In genomic region chr4:76325646-76326045, GRCm38 (mm10) we compare ENCODE assay signal across 18 mouse cellular contexts.
A peak's percentile ranks its signal among the peaks of the same experiment; 100 is the strongest.
DNase-seq lines count a peak whose midpoint lies in the region; ATAC-seq and TF ChIP-seq lines count a peak whose summit lies in the region.
"Had no signal": no experiment of that assay in that cellular context is flagged by ENCODE, and none has a peak within 500 bp of the region (broad histone marks: within the 10 kb centered on the region; RNA-seq: fewer than 3 reads in every experiment).

No protein-coding gene starts in this region.

- H3K4me3 ChIP-seq in embryonic facial prominence, embryonic 13.5 days, result no peak overlapping the region
- no peak overlapping the region for H3K4me3 ChIP-seq in embryonic facial prominence, embryonic 10.5 days
- H3K4me3 ChIP-seq in hindbrain, postnatal 0 days (ENCODE audit: low read length), result no peak overlapping the region
- no peak overlapping the region for H3K4me3 ChIP-seq in hindbrain, embryonic 12.5 days
- no peak overlapping the region for H3K4me3 ChIP-seq in midbrain, embryonic 13.5 days (replicated peaks)
- H3K4me3 ChIP-seq in midbrain, embryonic 14.5 days (replicated peaks; ENCODE audit: low read depth, low read length), result no peak overlapping the region
- no peak overlapping the region for H3K4me3 ChIP-seq in stomach, embryonic 14.5 days (ENCODE audit: low read depth, low read length)
- H3K4me3 ChIP-seq in stomach, postnatal 0 days (ENCODE audit: low read depth, low read length), result no peak overlapping the region
- H3K4me3 ChIP-seq: embryonic facial prominence, embryonic 15.5 days; gastrocnemius, adult 2 months had no signal

- no peak for TF ChIP-seq EP300 in stomach, postnatal 0 days (optimal IDR thresholded peaks at IDR 0.05)

- H3K9me3 ChIP-seq in embryonic facial prominence, embryonic 13.5 days, result no peaks in the 10 kb centered on the region
- no peaks in the 10 kb centered on the region for H3K9me3 ChIP-seq in embryonic facial prominence, embryonic 10.5 days
- no peaks in the 10 kb centered on the region for H3K9me3 ChIP-seq in hindbrain, postnatal 0 days (ENCODE audit: low read length)
- H3K9me3 ChIP-seq in hindbrain, embryonic 12.5 days (replicated peaks), result no peaks in the 10 kb centered on the region
- H3K9me3 ChIP-seq in midbrain, embryonic 13.5 days, result no peaks in the 10 kb centered on the region
- no peaks in the 10 kb centered on the region for H3K9me3 ChIP-seq in midbrain, embryonic 14.5 days (ENCODE audit: control insufficient read depth, low read length)
- no peaks in the 10 kb centered on the region for H3K9me3 ChIP-seq in stomach, embryonic 14.5 days (ENCODE audit: control insufficient read depth, low read depth, low read length)
- no peaks in the 10 kb centered on the region for H3K9me3 ChIP-seq in stomach, postnatal 0 days (ENCODE audit: control insufficient read depth, low read length)
- H3K9me3 ChIP-seq: embryonic facial prominence, embryonic 15.5 days had no signal

- no peak overlapping the region for H3K4me2 ChIP-seq in embryonic facial prominence, embryonic 13.5 days
- no peak overlapping the region for H3K4me2 ChIP-seq in hindbrain, postnatal 0 days (ENCODE audit: low read depth, low read length)
- H3K4me2 ChIP-seq in hindbrain, embryonic 12.5 days (replicated peaks), result no peak overlapping the region
- no peak overlapping the region for H3K4me2 ChIP-seq in midbrain, embryonic 13.5 days (replicated peaks)
- no peak overlapping the region for H3K4me2 ChIP-seq in midbrain, embryonic 14.5 days (ENCODE audit: low read length)
- H3K4me2 ChIP-seq in stomach, embryonic 14.5 days (replicated peaks; ENCODE audit: low read depth, low read length), result no peak overlapping the region
- H3K4me2 ChIP-seq in stomach, postnatal 0 days (replicated peaks; ENCODE audit: low read depth), result no peak overlapping the region
- H3K4me2 ChIP-seq: embryonic facial prominence, embryonic 15.5 days; heart, embryonic 11.5 days had no signal

- ATAC-seq in embryonic facial prominence, embryonic 13.5 days (ENCODE audit: insufficient number of reproducible peaks, insufficient read depth, low FRiP score, low TSS enrichment, low read depth), result 0 out of 2 replicates have a peak, but pooled peaks have one; percentile 37
- ATAC-seq in hindbrain, postnatal 0 days, result 0 out of 2 replicates have a peak, but pooled peaks have one; percentile 27
- ATAC-seq in hindbrain, embryonic 12.5 days (ENCODE audit: low FRiP score), result no peak
- 0 out of 2 replicates have a peak, but pooled peaks have one; percentile 24 for ATAC-seq in midbrain, embryonic 13.5 days
- ATAC-seq in midbrain, embryonic 14.5 days (ENCODE audit: low FRiP score, low TSS enrichment), result no peak
- ATAC-seq in stomach, embryonic 14.5 days (ENCODE audit: insufficient number of reproducible peaks, insufficient read depth, low FRiP score, low read depth), result 0 out of 2 replicates have a peak, but pooled peaks have one; percentile 28
- no peak for ATAC-seq in stomach, postnatal 0 days (ENCODE audit: low FRiP score, low TSS enrichment)
- ATAC-seq: activated CD4-positive, CD25-positive, alpha-beta regulatory T cell, adult 4 months had no signal

- no peak for TF ChIP-seq CTCF in hindbrain, postnatal 0 days (IDR thresholded peaks at IDR 0.05; ENCODE audit: low read depth)
- no peak for TF ChIP-seq CTCF in stomach, postnatal 0 days (IDR thresholded peaks at IDR 0.05; ENCODE audit: low read depth)

- 76% methylated on average over 3 of the region's 3 CpGs for WGBS in embryonic facial prominence, embryonic 13.5 days
- 88% methylated on average over 3 of the region's 3 CpGs for WGBS in embryonic facial prominence, embryonic 10.5 days
- 87% methylated on average over 3 of the region's 3 CpGs for WGBS in hindbrain, postnatal 0 days
- 92% methylated on average over 3 of the region's 3 CpGs for WGBS in hindbrain, embryonic 12.5 days
- 90% methylated on average over 3 of the region's 3 CpGs for WGBS in midbrain, embryonic 13.5 days
- 75% methylated on average over 3 of the region's 3 CpGs for WGBS in midbrain, embryonic 14.5 days
- 86% methylated on average over 3 of the region's 3 CpGs for WGBS in stomach, embryonic 14.5 days
- WGBS in stomach, postnatal 0 days, result 91% methylated on average over 3 of the region's 3 CpGs

- H3K27me3 ChIP-seq in embryonic facial prominence, embryonic 13.5 days, result no peaks in the 10 kb centered on the region
- H3K27me3 ChIP-seq in embryonic facial prominence, embryonic 10.5 days (replicated peaks; ENCODE audit: low read depth, poor library complexity, severe bottlenecking), result no peaks in the 10 kb centered on the region
- H3K27me3 ChIP-seq in hindbrain, postnatal 0 days (ENCODE audit: insufficient read depth, low read length), result no peaks in the 10 kb centered on the region
- H3K27me3 ChIP-seq in hindbrain, embryonic 12.5 days, result no peaks in the 10 kb centered on the region
- no peaks in the 10 kb centered on the region for H3K27me3 ChIP-seq in midbrain, embryonic 13.5 days
- H3K27me3 ChIP-seq in midbrain, embryonic 14.5 days (ENCODE audit: control insufficient read depth, insufficient read depth, low read length), result no peaks in the 10 kb centered on the region
- H3K27me3 ChIP-seq in stomach, embryonic 14.5 days (ENCODE audit: control insufficient read depth, insufficient read depth, low read length), result no peaks in the 10 kb centered on the region
- H3K27me3 ChIP-seq in stomach, postnatal 0 days (ENCODE audit: control insufficient read depth, insufficient read depth, low read length), result no peaks in the 10 kb centered on the region
- H3K27me3 ChIP-seq: embryonic facial prominence, embryonic 15.5 days had no signal

- H3K27ac ChIP-seq in embryonic facial prominence, embryonic 13.5 days, result no peak overlapping the region
- no peak overlapping the region for H3K27ac ChIP-seq in embryonic facial prominence, embryonic 10.5 days (replicated peaks)
- H3K27ac ChIP-seq in hindbrain, postnatal 0 days, result no peak overlapping the region
- H3K27ac ChIP-seq in hindbrain, embryonic 12.5 days, result no peak overlapping the region
- H3K27ac ChIP-seq in midbrain, embryonic 13.5 days, result no peak overlapping the region
- no peak overlapping the region for H3K27ac ChIP-seq in midbrain, embryonic 14.5 days (replicated peaks; ENCODE audit: low read depth, low read length)
- no peak overlapping the region for H3K27ac ChIP-seq in stomach, embryonic 14.5 days (ENCODE audit: low read length)
- no peak overlapping the region for H3K27ac ChIP-seq in stomach, postnatal 0 days (replicated peaks)
- H3K27ac ChIP-seq: embryonic facial prominence, embryonic 15.5 days; gastrocnemius, adult 2 months had no signal

- H3K9ac ChIP-seq in embryonic facial prominence, embryonic 13.5 days, result no peak overlapping the region
- no peak overlapping the region for H3K9ac ChIP-seq in hindbrain, postnatal 0 days (replicated peaks; ENCODE audit: low read length)
- no peak overlapping the region for H3K9ac ChIP-seq in hindbrain, embryonic 12.5 days
- no peak overlapping the region for H3K9ac ChIP-seq in midbrain, embryonic 13.5 days (replicated peaks)
- H3K9ac ChIP-seq in midbrain, embryonic 14.5 days (replicated peaks; ENCODE audit: low read length), result no peak overlapping the region
- no peak overlapping the region for H3K9ac ChIP-seq in stomach, embryonic 14.5 days (replicated peaks; ENCODE audit: low read depth, low read length)
- H3K9ac ChIP-seq in stomach, postnatal 0 days (ENCODE audit: low read length), result no peak overlapping the region
- H3K9ac ChIP-seq: embryonic facial prominence, embryonic 15.5 days; forebrain, postnatal 0 days had no signal

- peaks cover 24% of the 10 kb centered on the region for H3K4me1 ChIP-seq in embryonic facial prominence, embryonic 13.5 days
- H3K4me1 ChIP-seq in embryonic facial prominence, embryonic 10.5 days, result peaks cover 13% of the 10 kb centered on the region
- peaks cover 11% of the 10 kb centered on the region; the same call in 1 of the 2 replicates for H3K4me1 ChIP-seq in hindbrain, postnatal 0 days (ENCODE audit: insufficient read depth, low read length)
- H3K4me1 ChIP-seq in hindbrain, embryonic 12.5 days, result peaks cover 19% of the 10 kb centered on the region
- peaks cover 38% of the 10 kb centered on the region for H3K4me1 ChIP-seq in midbrain, embryonic 13.5 days (replicated peaks)
- peaks cover 32% of the 10 kb centered on the region for H3K4me1 ChIP-seq in midbrain, embryonic 14.5 days (ENCODE audit: control insufficient read depth, insufficient read depth, low read length)
- H3K4me1 ChIP-seq in stomach, embryonic 14.5 days (ENCODE audit: control insufficient read depth, insufficient read depth, low read length), result peaks cover 17% of the 10 kb centered on the region; the same call in 1 of the 2 replicates
- no peaks in the 10 kb centered on the region for H3K4me1 ChIP-seq in stomach, postnatal 0 days (replicated peaks; ENCODE audit: control insufficient read depth, insufficient read depth)

- H3K36me3 ChIP-seq in embryonic facial prominence, embryonic 13.5 days, result no peaks in the 10 kb centered on the region
- H3K36me3 ChIP-seq in embryonic facial prominence, embryonic 10.5 days (replicated peaks), result no peaks in the 10 kb centered on the region
- H3K36me3 ChIP-seq in hindbrain, postnatal 0 days (ENCODE audit: insufficient read depth, low read length), result no peaks in the 10 kb centered on the region
- H3K36me3 ChIP-seq in hindbrain, embryonic 12.5 days, result 0 out of 2 replicates have a peak, but pooled peaks cover 2% of the 10 kb centered on the region
- no peaks in the 10 kb centered on the region for H3K36me3 ChIP-seq in midbrain, embryonic 13.5 days
- H3K36me3 ChIP-seq in midbrain, embryonic 14.5 days (ENCODE audit: control insufficient read depth, insufficient read depth, low read length), result no peaks in the 10 kb centered on the region
- no peaks in the 10 kb centered on the region for H3K36me3 ChIP-seq in stomach, embryonic 14.5 days (ENCODE audit: control insufficient read depth, insufficient read depth, low read length)
- H3K36me3 ChIP-seq in stomach, postnatal 0 days (ENCODE audit: control insufficient read depth, insufficient read depth, low read length), result no peaks in the 10 kb centered on the region
- H3K36me3 ChIP-seq: embryonic facial prominence, embryonic 15.5 days had no signal

- DNase-seq in embryonic facial prominence, embryonic 10.5 days (ENCODE audit: low spot score), result no peak
- no peak for DNase-seq in hindbrain, postnatal 0 days (ENCODE audit: low spot score)
- no peak for DNase-seq in midbrain, embryonic 14.5 days
- no peak for DNase-seq in stomach, postnatal 0 days (ENCODE audit: low spot score)
- DNase-seq: adrenal gland, adult 8-10 months; adrenal gland, postnatal 25 days; embryo, embryonic 11 days; forebrain, postnatal 0 days; gastrocnemius, adult 2 months; gastrocnemius, postnatal 14 days; heart, adult 11 months had no signal

Comparison
In these comparisons a context has a peak if more than half of its experiments do, and no peak if none do; other contexts are left out.
1. ATAC-seq: peak in embryonic facial prominence, embryonic 13.5 days (single experiment), hindbrain, postnatal 0 days (single experiment), midbrain, embryonic 13.5 days (single experiment) and stomach, embryonic 14.5 days (single experiment); none in hindbrain, embryonic 12.5 days (single experiment), midbrain, embryonic 14.5 days (single experiment) and stomach, postnatal 0 days (single experiment).